Mouse (Mus musculus) lung, embryonic 16.5 days (tissue): Measurements from ENCODE around the gene Tmem200b. TPM values are rescaled to one million over a fixed set of nuclear protein-coding genes. Genes with fewer than 3 reads are reported as not detected.

Experiments used
- ATAC-seq: fragments of 200-750 bp; cut with Nextera tagmentation; 2 replicates; pipeline ENCODE4 v1.8.0; 2017; ENCODE audit warnings: low read depth, mild to moderate bottlenecking, moderate library complexity
- H3K27ac ChIP-seq: fragments of 300-500 bp; sonication (generic); 2 replicates; pipeline ENCODE4 v1.5.1; 2014; ENCODE audit warnings: mild to moderate bottlenecking, control low read depth, low read length
- H3K27me3 ChIP-seq: fragments of 300-500 bp; sonication (generic); 2 replicates; pipeline ENCODE4 v1.6.1; 2014; ENCODE audit warnings: low read depth, low read length, mixed read lengths; ENCODE audit not compliant: control insufficient read depth, insufficient read depth
- H3K36me3 ChIP-seq: fragments of 300-500 bp; sonication (generic); 2 replicates; pipeline ENCODE4 v1.6.1; 2014; ENCODE audit warnings: low read length; ENCODE audit not compliant: control insufficient read depth, insufficient read depth
- H3K4me1 ChIP-seq: fragments of 300-500 bp; sonication (generic); replicated peaks from 2 replicates; pipeline ENCODE4 v1.6.1; 2014; ENCODE audit warnings: low read length, mixed read lengths; ENCODE audit not compliant: control insufficient read depth, insufficient read depth
- H3K4me2 ChIP-seq: fragments of 300-500 bp; sonication (generic); 2 replicates; pipeline ENCODE4 v1.6.1; 2014; ENCODE audit warnings: low read depth, low read length, control low read depth
- H3K4me3 ChIP-seq: fragments of 300-500 bp; sonication (generic); 2 replicates; pipeline ENCODE4 v1.5.1; 2014; ENCODE audit warnings: mild to moderate bottlenecking, low read length, control low read depth
- H3K9ac ChIP-seq: fragments of 300-500 bp; sonication (generic); 2 replicates; pipeline ENCODE4 v1.6.1; 2014; ENCODE audit warnings: low read length, control low read depth
- H3K9me3 ChIP-seq: fragments of 300-500 bp; sonication (generic); 2 replicates; pipeline ENCODE4 v1.6.1; 2016; ENCODE audit warnings: low read length; ENCODE audit not compliant: control insufficient read depth
- WGBS: fragments of 180-500 bp; shearing (Covaris S2); extraction: QIAGEN DNeasy Blood & Tissue Kit; methylation state at CpG from one replicate; pipeline ENCODE4 v1.1.7; 2014; 5-methylcytosine and 5-hydroxymethylcytosine counted together
- polyA plus RNA-seq: library from polyadenylated mRNA; unstranded; fragments of >200 nt; fragmentation: Nextera tagmentation; extraction: Ambion mirVana; gene quantifications from 2 replicates; pipeline ENCODE4 v1.2.1, GENCODE M21; 2015

Tmem200b gene
- polyA plus RNA-seq, 1 experiment from 2014 or later = 0.43 TPM

DNA sequence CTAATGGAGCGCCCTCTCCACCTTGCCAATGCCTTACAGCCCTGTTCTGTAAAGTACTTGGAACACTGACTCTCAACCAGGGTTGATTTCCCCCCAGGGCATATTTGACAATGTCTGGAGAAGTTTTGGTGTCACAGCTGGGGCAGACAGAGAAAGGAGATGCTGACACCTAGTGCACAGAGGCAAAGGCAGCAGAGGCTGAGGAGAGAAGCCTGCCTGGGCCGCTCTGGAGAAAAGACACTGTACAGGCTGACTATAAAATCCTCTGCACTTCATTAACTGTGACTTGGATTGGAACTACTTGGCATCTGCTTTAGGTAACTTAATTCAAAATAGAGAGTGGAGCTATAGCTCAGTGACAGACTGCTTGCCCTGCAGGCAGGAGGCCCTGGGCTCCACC lies 47.3 kb downstream of the Tmem200b start:
- Histone ChIP-seq H3K36me3 (peaks cover 17% of the 10 kb centered on the region), H3K4me2 (no peak overlapping the region), H3K27ac (no peak overlapping the region), H3K9me3 (no peaks in the 10 kb centered on the region), H3K9ac (no peak overlapping the region), H3K4me3 (no peak overlapping the region), H3K4me1 (no peaks in the 10 kb centered on the region), H3K27me3 (no peaks in the 10 kb centered on the region)
- 82% methylated on average over 2 of the region's 2 CpGs for WGBS
- ATAC-seq = peak; percentile 75

DNA sequence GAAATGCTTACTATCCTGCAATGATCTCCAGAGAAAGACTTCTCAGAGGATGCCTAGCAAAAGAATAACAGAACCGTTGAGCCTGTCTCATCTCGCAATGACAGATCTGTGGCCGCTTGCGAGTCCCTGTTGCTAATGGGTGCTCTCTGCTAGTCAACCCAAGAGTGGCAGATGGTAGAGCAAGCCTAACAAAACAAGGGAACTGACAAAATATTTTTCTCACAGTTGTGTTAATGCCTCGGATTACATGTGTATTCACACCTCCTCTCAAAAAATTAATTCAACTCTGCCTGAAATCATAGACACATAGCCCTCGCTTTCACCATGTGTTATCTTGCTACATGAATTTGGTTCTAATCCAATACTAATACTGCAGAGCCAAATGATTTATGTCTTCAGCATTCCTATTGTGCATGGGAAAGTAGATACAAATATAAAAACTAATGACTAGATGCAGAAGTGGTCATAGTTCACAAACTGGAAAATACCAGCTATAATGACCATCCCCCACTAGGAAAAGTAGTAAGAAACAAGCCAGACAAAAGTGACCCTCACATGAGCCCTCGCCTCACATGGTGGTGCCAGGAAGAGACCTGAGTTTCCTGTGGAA lies 48.8 kb downstream of the Tmem200b start:
- Histone ChIP-seq H3K27me3 (no peaks in the 10 kb centered on the region), H3K9ac (no peak overlapping the region), H3K36me3 (peaks cover 16% of the 10 kb centered on the region), H3K4me2 (no peak overlapping the region), H3K9me3 (no peaks in the 10 kb centered on the region), H3K4me1 (no peaks in the 10 kb centered on the region), H3K4me3 (no peak overlapping the region), H3K27ac (no peak overlapping the region)
- peak; percentile 20; the same call in 1 of the 2 replicates for ATAC-seq
- WGBS = 50% methylated on average over 7 of the region's 7 CpGs

Other genes starting within 250 kb of the Tmem200b start
- gene Ptpru, start 83.5 kb upstream of the Tmem200b start, polyA plus RNA-seq = 14.1 and 14.6 TPM in 2 replicates
- gene Mecr, start 78.3 kb upstream of the Tmem200b start, polyA plus RNA-seq = 38.6 and 44.0 TPM in 2 replicates
- gene Srsf4, start 48.2 kb upstream of the Tmem200b start, polyA plus RNA-seq = 96.8 and 108 TPM in 2 replicates
- 0.10 TPM in 1 of 2 replicates, not detected in the other for gene Gm10300, start 152.9 kb downstream of the Tmem200b start, polyA plus RNA-seq
- 56.8 and 57.7 TPM in 2 replicates for gene Epb41, start 153.6 kb downstream of the Tmem200b start, polyA plus RNA-seq
- 0.04 and 0.15 TPM in 2 replicates for gene Oprd1, start 222.7 kb downstream of the Tmem200b start, polyA plus RNA-seq